ENCODE assay signal across 32 mouse cellular contexts in genomic region chr6:118036118-118036805, GRCm38 (mm10). TPM values are rescaled to one million over a fixed set of nuclear protein-coding genes. Genes with fewer than 3 reads are reported as not detected.
A peak's percentile ranks its signal among the peaks of the same experiment; 100 is the strongest.
DNase-seq lines count a peak whose midpoint lies in the region; ATAC-seq and TF ChIP-seq lines count a peak whose summit lies in the region.
"Had no signal": no experiment of that assay in that cellular context is flagged by ENCODE, and none has a peak within 500 bp of the region (broad histone marks: within the 10 kb centered on the region; RNA-seq: fewer than 3 reads in every experiment).

No protein-coding gene starts in this region.

- no peak overlapping the region for H3K4me3 ChIP-seq in intestine, embryonic 15.5 days (replicated peaks)
- no peak overlapping the region for H3K4me3 ChIP-seq in intestine, postnatal 0 days (ENCODE audit: low read depth, low read length)
- H3K4me3 ChIP-seq in lung, adult 2 months (replicated peaks; ENCODE audit: extremely low read depth, low read depth, low read length), result peak overlapping the region; percentile 21
- no peak overlapping the region for H3K4me3 ChIP-seq in forebrain, embryonic 16.5 days (replicated peaks; ENCODE audit: low read length)
- H3K4me3 ChIP-seq: embryonic facial prominence, embryonic 10.5 days; embryonic facial prominence, embryonic 15.5 days; forebrain, embryonic 12.5 days; hindbrain, embryonic 12.5 days; liver, embryonic 12.5 days had no signal

- no peaks in the 10 kb centered on the region for H3K4me1 ChIP-seq in intestine, embryonic 15.5 days (replicated peaks)
- H3K4me1 ChIP-seq in intestine, postnatal 0 days (replicated peaks; ENCODE audit: control insufficient read depth, insufficient read depth, low read length), result no peaks in the 10 kb centered on the region; the same call in 1 of the 2 replicates
- peaks cover 15% of the 10 kb centered on the region for H3K4me1 ChIP-seq in lung, adult 2 months (ENCODE audit: control insufficient read depth, insufficient read depth, low read length)
- no peaks in the 10 kb centered on the region for H3K4me1 ChIP-seq in forebrain, embryonic 16.5 days (replicated peaks; ENCODE audit: control insufficient read depth, insufficient read depth, low read length)
- H3K4me1 ChIP-seq: embryonic facial prominence, embryonic 10.5 days; embryonic facial prominence, embryonic 15.5 days; forebrain, embryonic 12.5 days; hindbrain, embryonic 12.5 days; liver, embryonic 12.5 days had no signal

- H3K9me3 ChIP-seq in intestine, embryonic 15.5 days, result no peaks in the 10 kb centered on the region
- H3K9me3 ChIP-seq in intestine, postnatal 0 days (ENCODE audit: control insufficient read depth), result no peaks in the 10 kb centered on the region
- no peaks in the 10 kb centered on the region for H3K9me3 ChIP-seq in forebrain, embryonic 16.5 days (ENCODE audit: control insufficient read depth, low read length)
- H3K9me3 ChIP-seq: embryonic facial prominence, embryonic 10.5 days; embryonic facial prominence, embryonic 15.5 days; forebrain, embryonic 12.5 days; hindbrain, embryonic 12.5 days; liver, embryonic 12.5 days had no signal

- ATAC-seq in intestine, embryonic 15.5 days, result peak; percentile 6; the same call in 1 of the 2 replicates
- no peak for ATAC-seq in intestine, postnatal 0 days
- ATAC-seq in forebrain, embryonic 16.5 days, result no peak
- ATAC-seq: activated CD4-positive, CD25-positive, alpha-beta regulatory T cell, adult 4 months; CD4-positive, CD25-positive, alpha-beta regulatory T cell, adult 4 months; hindbrain, postnatal 0 days; liver, embryonic 12.5 days; liver, postnatal 0 days; midbrain, embryonic 16.5 days had no signal

- 68% methylated on average over 9 of the region's 9 CpGs for WGBS in intestine, embryonic 15.5 days
- 61% methylated on average over 9 of the region's 9 CpGs for WGBS in intestine, postnatal 0 days
- WGBS in lung, adult 2 months, result 31% methylated on average over 9 of the region's 9 CpGs
- 84% methylated on average over 9 of the region's 9 CpGs for WGBS in forebrain, embryonic 16.5 days

- peak; percentile 55 for DNase-seq in lung, adult 2 months
- DNase-seq in lung, postnatal 14 days, result peak; percentile 51
- no peak for DNase-seq in gastrocnemius, postnatal 10 days
- no peak for DNase-seq in cerebellum, adult 11-12 months
- DNase-seq: adrenal gland, adult 2 months; adrenal gland, postnatal 36 days; cerebellum, adult 8-10 months; gastrocnemius, postnatal 14 days; heart, adult 11 months; kidney, adult 11 months; kidney, postnatal 25 days; left cerebral cortex, postnatal 4 days; liver, postnatal 0 days; right cerebral cortex, adult 18-20 months; spleen, adult 18-20 months; thymus, adult 18-20 months; thymus, postnatal 25 days had no signal

- peak; percentile 71; the same call in 1 of the 2 replicates for TF ChIP-seq POLR2A in lung, adult 2 months (IDR thresholded peaks at IDR 0.05; ENCODE audit: borderline replicate concordance, extremely low read depth, low read depth, low read length)

- H3K4me2 ChIP-seq in intestine, embryonic 15.5 days (replicated peaks), result no peak overlapping the region
- H3K4me2 ChIP-seq in intestine, postnatal 0 days (replicated peaks; ENCODE audit: low read depth), result no peak overlapping the region
- H3K4me2 ChIP-seq in forebrain, embryonic 16.5 days (ENCODE audit: low read length), result no peak overlapping the region
- H3K4me2 ChIP-seq: embryonic facial prominence, embryonic 15.5 days; forebrain, embryonic 12.5 days; heart, embryonic 11.5 days; hindbrain, embryonic 12.5 days; liver, embryonic 12.5 days; midbrain, embryonic 11.5 days had no signal

- no peak for TF ChIP-seq CTCF in intestine, postnatal 0 days (IDR thresholded peaks at IDR 0.05; ENCODE audit: low read depth)
- TF ChIP-seq CTCF in lung, adult 2 months (IDR thresholded peaks at IDR 0.05; ENCODE audit: insufficient read depth, low read length), result no peak

- no peak overlapping the region for H3K27ac ChIP-seq in intestine, embryonic 15.5 days
- no peak overlapping the region for H3K27ac ChIP-seq in intestine, postnatal 0 days (ENCODE audit: low read depth, low read length)
- H3K27ac ChIP-seq in forebrain, embryonic 16.5 days (ENCODE audit: low read length), result no peak overlapping the region
- H3K27ac ChIP-seq: embryonic facial prominence, embryonic 10.5 days; embryonic facial prominence, embryonic 15.5 days; forebrain, embryonic 12.5 days; hindbrain, embryonic 12.5 days; hindbrain, postnatal 0 days; liver, embryonic 12.5 days; stomach, postnatal 0 days had no signal

- no peaks in the 10 kb centered on the region for H3K27me3 ChIP-seq in intestine, embryonic 15.5 days (replicated peaks)
- H3K27me3 ChIP-seq in intestine, postnatal 0 days (replicated peaks; ENCODE audit: control insufficient read depth, insufficient read depth, low read length), result no peaks in the 10 kb centered on the region
- no peaks in the 10 kb centered on the region for H3K27me3 ChIP-seq in forebrain, embryonic 16.5 days (replicated peaks; ENCODE audit: control insufficient read depth, insufficient read depth, low read length)
- H3K27me3 ChIP-seq: embryonic facial prominence, embryonic 15.5 days; forebrain, embryonic 12.5 days; hindbrain, embryonic 12.5 days; liver, embryonic 12.5 days had no signal

- H3K9ac ChIP-seq in intestine, embryonic 15.5 days, result no peak overlapping the region
- no peak overlapping the region for H3K9ac ChIP-seq in intestine, postnatal 0 days (ENCODE audit: low read depth, low read length)
- H3K9ac ChIP-seq in forebrain, embryonic 16.5 days (replicated peaks; ENCODE audit: low read depth, low read length), result no peak overlapping the region
- H3K9ac ChIP-seq: embryonic facial prominence, embryonic 15.5 days; forebrain, embryonic 12.5 days; hindbrain, embryonic 12.5 days; liver, embryonic 12.5 days; liver, postnatal 0 days had no signal

- H3K36me3 ChIP-seq in intestine, embryonic 15.5 days, result no peaks in the 10 kb centered on the region
- H3K36me3 ChIP-seq in intestine, postnatal 0 days (ENCODE audit: control insufficient read depth, insufficient read depth), result no peaks in the 10 kb centered on the region
- H3K36me3 ChIP-seq in forebrain, embryonic 16.5 days (ENCODE audit: control insufficient read depth, insufficient read depth), result no peaks in the 10 kb centered on the region
- H3K36me3 ChIP-seq: embryonic facial prominence, embryonic 10.5 days; embryonic facial prominence, embryonic 15.5 days; forebrain, embryonic 12.5 days; hindbrain, embryonic 12.5 days; liver, embryonic 12.5 days had no signal

RNA-seq across cellular contexts. Expression of gene Rasgef1a, which starts 25.0 kb away (rescaled TPM):
- polyA plus RNA-seq in intestine, embryonic 15.5 days (2015; fragmentation: Nextera tagmentation; extraction: Ambion mirVana), result 0.13 and 0.33 TPM in 2 replicates
- 0.07 and 0.25 TPM in 2 replicates for polyA plus RNA-seq in intestine, postnatal 0 days (2015; fragmentation: Nextera tagmentation; extraction: Ambion mirVana)
- 50.3 and 57.1 TPM in 2 replicates for polyA plus RNA-seq in lung, adult 2 months (2012; rRNA removed)
- under 1 TPM; 0.47 to 0.80 TPM for total RNA-seq in gastrocnemius, postnatal 10 days (2021)
- polyA plus RNA-seq in forebrain, embryonic 16.5 days (2015; fragmentation: Nextera tagmentation; extraction: Ambion mirVana), result 4.0 and 7.0 TPM in 2 replicates
- polyA plus RNA-seq: liver, embryonic 12.5 days had no signal

Comparison
In these comparisons a context has a peak if more than half of its experiments do, and no peak if none do; other contexts are left out.
1. DNase-seq: peak in lung, adult 2 months (single experiment) and lung, postnatal 14 days (single experiment); none in gastrocnemius, postnatal 10 days (single experiment) and cerebellum, adult 11-12 months (single experiment).